Mouse (Mus musculus) MEL (cell line): ENCODE data around the gene Adamts14. TPM values are rescaled to one million over a fixed set of nuclear protein-coding genes. Genes with fewer than 3 reads are reported as not detected.
A peak's percentile ranks its signal among the peaks of the same experiment; 100 is the strongest.

Source experiments
- DNase-seq: peaks from one replicate; pipeline ENCODE4 v3.0.0; 2011; ENCODE audit warnings: low read depth, low spot score
- H3K27ac ChIP-seq: 2 replicates; pipeline ENCODE4 v1.5.1; 2012; ENCODE audit warnings: low read depth, mild to moderate bottlenecking, control low read depth, low read length, moderate library complexity; ENCODE audit not compliant: control insufficient read depth
- H3K27me3 ChIP-seq, 2 experiments: fragments of 150-350 bp in 1 of 2; sonication (generic) in 1 of 2; 2 replicates each; pipeline ENCODE4 v1.6.1; 2012; ENCODE audit warnings: low read length in 2 of 2, mild to moderate bottlenecking in 2 of 2, improper control_type of control experiment in 1 of 2, moderate library complexity in 1 of 2; ENCODE audit not compliant: insufficient read depth in 2 of 2, control insufficient read depth in 1 of 2
- H3K36me3 ChIP-seq, 2 experiments: 2 replicates each; pipeline ENCODE4 v1.6.1; 2012 to 2014; ENCODE audit warnings: low read length in 2 of 2, improper control_type of control experiment in 1 of 2, inconsistent platforms in 1 of 2, mild to moderate bottlenecking in 1 of 2; ENCODE audit not compliant: insufficient read depth in 2 of 2, control insufficient read depth in 1 of 2
- H3K4me1 ChIP-seq, 2 experiments: fragments of 150-350 bp in 1 of 2; sonication (generic) in 1 of 2; 2 replicates each; pipeline ENCODE4 v1.6.1; 2012; ENCODE audit warnings: low read length in 2 of 2, improper control_type of control experiment in 1 of 2, mild to moderate bottlenecking in 1 of 2; ENCODE audit not compliant: insufficient read depth in 2 of 2, control insufficient read depth in 1 of 2
- H3K4me3 ChIP-seq, 2 experiments: fragments of 150-350 bp in 1 of 2; sonication (generic) in 1 of 2; 2 replicates each; pipeline ENCODE4 v1.5.1; 2012; ENCODE audit warnings: low read depth in 2 of 2, low read length in 2 of 2, mild to moderate bottlenecking in 2 of 2, moderate library complexity in 2 of 2, control low read depth in 1 of 2, improper control_type of control experiment in 1 of 2; ENCODE audit not compliant: control insufficient read depth in 1 of 2, insufficient read depth in 1 of 2
- H3K79me2 ChIP-seq: 2 replicates; pipeline ENCODE4 v1.6.1; 2012; ENCODE audit warnings: mild to moderate bottlenecking, low read length, moderate library complexity; ENCODE audit not compliant: control insufficient read depth, poor library complexity, insufficient read depth
- H3K9ac ChIP-seq: 2 replicates; pipeline ENCODE4 v1.6.1; 2012; ENCODE audit warnings: low read depth, mild to moderate bottlenecking, control low read depth, low read length, moderate library complexity; ENCODE audit not compliant: control insufficient read depth, poor library complexity, severe bottlenecking
- H3K9me3 ChIP-seq: fragments of 150-350 bp; sonication (generic); replicated peaks from 2 replicates; pipeline ENCODE4 v1.6.1; 2012; ENCODE audit warnings: mild to moderate bottlenecking, low read length, improper control_type of control experiment, moderate library complexity; ENCODE audit not compliant: insufficient read depth
- CTCF ChIP-seq, 3 experiments: IDR thresholded peaks in 2 of 3; conservative IDR thresholded peaks in 1 of 3; 2 replicates each; pipeline ENCODE4 v1.5.1; 2011 to 2012; ENCODE audit warnings: low read length in 3 of 3, low read depth in 2 of 3, mild to moderate bottlenecking in 2 of 3, improper control_type of control experiment in 1 of 3, inconsistent platforms in 1 of 3, mixed read lengths in 1 of 3, moderate library complexity in 1 of 3; ENCODE audit not compliant: control insufficient read depth in 1 of 3, insufficient read depth in 1 of 3, poor library complexity in 1 of 3, severe bottlenecking in 1 of 3
- GATA1 ChIP-seq: IDR thresholded peaks from 2 replicates; pipeline ENCODE4 v1.6.1; 2011; ENCODE audit warnings: low read depth, low read length, improper control_type of control experiment
- MXI1 ChIP-seq: IDR thresholded peaks from 2 replicates; pipeline ENCODE4 v1.6.1; 2011; ENCODE audit warnings: mild to moderate bottlenecking, low read depth, low read length, improper control_type of control experiment
- POLR2AphosphoS5 ChIP-seq: IDR thresholded peaks from 2 replicates; pipeline ENCODE4 v1.6.1; 2012; ENCODE audit warnings: low read depth, borderline replicate concordance, mild to moderate bottlenecking, inconsistent platforms, low read length, moderate library complexity, mixed read lengths
- ZC3H11A ChIP-seq: IDR thresholded peaks from 2 replicates; pipeline ENCODE4 v1.6.1; 2012; ENCODE audit warnings: low read depth, mild to moderate bottlenecking, inconsistent platforms, low read length, improper control_type of control experiment
- ZNF384 ChIP-seq: IDR thresholded peaks from 2 replicates; pipeline ENCODE4 v1.6.1; 2012; ENCODE audit warnings: low read depth, mild to moderate bottlenecking, inconsistent platforms, low read length, improper control_type of control experiment
- polyA plus RNA-seq, 2 experiments: library from polyadenylated mRNA; stranded (reverse) in 1 of 2; unstranded in 1 of 2; fragments of >175 nt in 1 of 2; fragments of >200 nt in 1 of 2; gene quantifications; 2 replicates each; pipeline versions ENCODE4 v1.2.1 to v1.2.4; 2012; ENCODE audit warnings: low replicate concordance in 2 of 2, low read depth in 1 of 2; ENCODE audit not compliant: insufficient read length in 2 of 2, insufficient read depth in 1 of 2, missing spikeins in 1 of 2
- total RNA-seq: library from RNA; depleted of rRNA; stranded (reverse); fragments of 300-350 nt; gene quantifications from 2 replicates; pipeline ENCODE4 v1.2.3, GENCODE M21; 2012

Adamts14 gene
- total and polyA plus RNA-seq, 3 experiments = not detected

DNA sequence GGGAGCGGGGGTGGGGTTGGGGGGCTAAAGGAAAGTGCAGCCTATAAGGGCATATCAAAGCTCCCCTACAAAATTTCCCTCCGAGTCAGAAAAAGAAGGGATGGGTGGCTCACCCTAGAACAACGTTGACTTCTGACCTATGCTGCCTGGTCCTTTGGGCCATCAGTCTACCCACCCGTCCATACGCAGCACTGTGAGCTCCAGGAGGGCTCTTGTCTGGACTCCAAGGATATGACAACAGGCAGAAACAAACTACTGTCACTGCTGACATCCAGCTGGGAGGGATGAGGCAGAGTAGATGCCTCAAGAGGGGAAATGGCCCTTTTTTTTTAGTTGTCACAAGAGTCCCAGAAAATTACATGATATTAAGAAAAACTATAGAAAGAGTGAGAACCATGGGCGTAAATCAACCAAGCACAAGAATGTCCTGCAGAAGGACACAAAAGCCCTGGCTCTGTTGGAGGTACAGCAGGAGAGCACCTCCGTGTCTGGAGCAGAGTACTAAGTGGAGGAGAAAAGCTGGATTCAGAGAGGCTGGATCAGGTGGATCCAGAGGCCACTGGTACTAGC lies 96.9 kb downstream of the Adamts14 start:
- TF ChIP-seq MXI1 = no peak
- Histone ChIP-seq H3K9ac (no peak overlapping the region), H3K36me3 (no peaks in the 10 kb centered on the region), H3K9me3 (no peaks in the 10 kb centered on the region), H3K4me3 (no peak overlapping the region), H3K4me1 (no peaks in the 10 kb centered on the region), H3K27ac (no peak overlapping the region), H3K27me3 (peaks cover 0 to 6% of the 10 kb centered on the region in 2 experiments; a peak in 1 of 4 replicates), H3K79me2 (no peaks in the 10 kb centered on the region)
- no peak for DNase-seq

GRCm38 (mm10) chr10:61175442-61176204 lies 97.6 kb downstream of the Adamts14 start:
- Histone ChIP-seq H3K9me3 (no peaks in the 10 kb centered on the region), H3K79me2 (no peaks in the 10 kb centered on the region), H3K4me3 (no peak overlapping the region), H3K36me3 (no peaks in the 10 kb centered on the region), H3K27ac (no peak overlapping the region), H3K4me1 (no peaks in the 10 kb centered on the region), H3K27me3 (peaks cover 0 to 5% of the 10 kb centered on the region in 2 experiments; a peak in 1 of 4 replicates), H3K9ac (no peak overlapping the region)
- peak; percentile 48 for DNase-seq
- peak; percentile 34 to 75 (median 47); a peak in 5 of 6 replicates for TF ChIP-seq CTCF (IDR thresholded peaks at IDR 0.05 in 2 of 3, conservative IDR thresholded peaks at IDR 0.05 in 1 of 3; ENCODE audit: control insufficient read depth in 1 of 3, insufficient read depth in 1 of 3, low read depth in 2 of 3, low read length in 3 of 3, poor library complexity in 1 of 3, severe bottlenecking in 1 of 3)
- TF ChIP-seq GATA1 = no peak

GRCm38 (mm10) chr10:61174711-61175441 lies 98.4 kb downstream of the Adamts14 start:
- Histone ChIP-seq H3K9ac (no peak overlapping the region), H3K4me3 (no peak overlapping the region), H3K27me3 (0 out of 4 replicates have a peak, but pooled peaks cover 0 to 4% of the 10 kb centered on the region in 2 experiments), H3K9me3 (no peaks in the 10 kb centered on the region), H3K79me2 (no peaks in the 10 kb centered on the region), H3K36me3 (no peaks in the 10 kb centered on the region), H3K4me1 (no peaks in the 10 kb centered on the region), H3K27ac (no peak overlapping the region)
- no peak for TF ChIP-seq POLR2AphosphoS5
- no peak for TF ChIP-seq ZC3H11A
- 0 out of 2 replicates have a peak, but pooled peaks have one; percentile 30 for TF ChIP-seq ZNF384
- no peak for DNase-seq
